Mouse (Mus musculus) myocyte (in vitro differentiated cells): ENCODE data around the gene Brk1. TPM values are rescaled to one million over a fixed set of nuclear protein-coding genes. Genes with fewer than 3 reads are reported as not detected.

Experiments used
- H3K27me3 ChIP-seq: one replicate; pipeline ENCODE4 v1.6.1; 2011; ENCODE audit not compliant: control insufficient read depth, insufficient read depth, insufficient read length
- H3K36me3 ChIP-seq: one replicate; pipeline ENCODE4 v1.6.1; 2011; ENCODE audit not compliant: control insufficient read depth, insufficient read depth
- H3K4me2 ChIP-seq: one replicate; pipeline ENCODE4 v1.6.1; 2011; ENCODE audit warnings: low read depth, control low read depth
- H3K4me3 ChIP-seq: one replicate; pipeline ENCODE4 v1.5.1; 2011; ENCODE audit warnings: mild to moderate bottlenecking, control low read depth, moderate library complexity
- H3K79me2 ChIP-seq: one replicate; pipeline ENCODE4 v1.6.1; 2011; ENCODE audit not compliant: control insufficient read depth, insufficient read depth
- H3ac ChIP-seq: one replicate; pipeline ENCODE4 v1.6.1; 2011; ENCODE audit not compliant: control insufficient read depth, insufficient read length
- CEBPB ChIP-seq: IDR thresholded peaks from 2 replicates; pipeline ENCODE4 v1.6.1; 2011; ENCODE audit warnings: mild to moderate bottlenecking, moderate library complexity; ENCODE audit not compliant: poor library complexity, insufficient read depth, severe bottlenecking
- E2F4 ChIP-seq: IDR thresholded peaks from one replicate; pipeline ENCODE4 v1.6.1; 2011; ENCODE audit warnings: mild to moderate bottlenecking, control low read depth, moderate library complexity; ENCODE audit not compliant: insufficient read depth
- MAX ChIP-seq: IDR thresholded peaks from one replicate; pipeline ENCODE4 v1.6.1; 2011; ENCODE audit warnings: low read depth, mild to moderate bottlenecking, control low read depth
- MYOD1 ChIP-seq, 3 experiments: IDR thresholded peaks; one replicate each; pipeline ENCODE4 v1.6.1; 2011; ENCODE audit warnings: control low read depth in 2 of 3, low read depth in 2 of 3, mild to moderate bottlenecking in 2 of 3, moderate library complexity in 1 of 3; ENCODE audit not compliant: insufficient read length in 2 of 3, control insufficient read depth in 1 of 3
- MYOG ChIP-seq, 3 experiments: IDR thresholded peaks; one replicate each; pipeline ENCODE4 v1.6.1; 2011; ENCODE audit warnings: control low read depth in 2 of 3, low read depth in 2 of 3, mild to moderate bottlenecking in 2 of 3; ENCODE audit not compliant: insufficient read length in 2 of 3, control insufficient read depth in 1 of 3, insufficient read depth in 1 of 3
- POLR2A ChIP-seq: IDR thresholded peaks from one replicate; pipeline ENCODE4 v1.6.1; 2011; ENCODE audit warnings: low read depth, mild to moderate bottlenecking, control low read depth, moderate library complexity; ENCODE audit not compliant: insufficient read length
- POLR2AphosphoS2 ChIP-seq: IDR thresholded peaks from one replicate; pipeline ENCODE4 v1.6.1; 2011; ENCODE audit warnings: low read depth, control low read depth; ENCODE audit not compliant: insufficient read length
- REST ChIP-seq: IDR thresholded peaks from one replicate; pipeline ENCODE4 v1.6.1; 2011; ENCODE audit warnings: mild to moderate bottlenecking, control low read depth, moderate library complexity; ENCODE audit not compliant: insufficient read depth, insufficient read length
- SRF ChIP-seq: IDR thresholded peaks from one replicate; pipeline ENCODE4 v1.6.1; 2011; ENCODE audit warnings: low read depth; ENCODE audit not compliant: control insufficient read depth, insufficient read length
- TCF12 ChIP-seq: IDR thresholded peaks from one replicate; pipeline ENCODE4 v1.6.1; 2011; ENCODE audit warnings: mild to moderate bottlenecking, control low read depth; ENCODE audit not compliant: poor library complexity, insufficient read depth, severe bottlenecking
- TCF3 ChIP-seq: IDR thresholded peaks from one replicate; pipeline ENCODE4 v1.6.1; 2011; ENCODE audit warnings: low read depth, control low read depth; ENCODE audit not compliant: insufficient read length
- USF1 ChIP-seq: IDR thresholded peaks from one replicate; pipeline ENCODE4 v1.6.1; 2011; ENCODE audit warnings: low read depth, mild to moderate bottlenecking, control low read depth, moderate library complexity
- polyA plus RNA-seq: library from polyadenylated mRNA; unstranded; fragments of >200 nt; fragmentation: generic; extraction: Trizol; gene quantifications from one replicate; pipeline ENCODE4 v1.2.1, GENCODE M21; 2012; ENCODE audit warnings: missing spikeins

Brk1 gene
- polyA plus RNA-seq, 1 experiment: 199 TPM

GRCm38 (mm10) chr6:113643967-113644366 is 39.4 kb downstream of the Brk1 start:
- Histone ChIP-seq H3K27me3 (no peaks in the 10 kb centered on the region), H3K4me2 (no peak overlapping the region), H3K36me3 (no peaks in the 10 kb centered on the region), H3K4me3 (no peak overlapping the region), H3ac (no peak overlapping the region), H3K79me2 (peaks cover 4% of the 10 kb centered on the region)
- TF ChIP-seq E2F4: no peak
- no peak for TF ChIP-seq SRF
- no peak for TF ChIP-seq TCF12
- TF ChIP-seq REST: no peak
- TF ChIP-seq POLR2A: no peak
- no peak for TF ChIP-seq MAX

- TF ChIP-seq POLR2A (no peak), REST (no peak), TCF3 (no peak), POLR2AphosphoS2 (no peak), SRF (no peak)
- Histone ChIP-seq H3K36me3 (no peaks in the 10 kb centered on the region), H3K79me2 (no peaks in the 10 kb centered on the region), H3K27me3 (no peaks in the 10 kb centered on the region), H3K4me2 (no peak overlapping the region), H3K4me3 (no peak overlapping the region), H3ac (no peak overlapping the region)
Observed at GRCm38 (mm10) chr6:113644808-113645207, 40.2 kb downstream of the Brk1 start.

GRCm38 (mm10) chr6:113649346-113650196 is 45.0 kb downstream of the Brk1 start:
- Histone ChIP-seq H3K4me3 (no peak overlapping the region), H3K79me2 (no peaks in the 10 kb centered on the region), H3K4me2 (no peak overlapping the region), H3ac (no peak overlapping the region), H3K36me3 (no peaks in the 10 kb centered on the region), H3K27me3 (no peaks in the 10 kb centered on the region)
- TF ChIP-seq POLR2A (no peak), CEBPB (no peak), MYOD1 (IDR thresholded peaks at IDR 0.05; ENCODE audit: control insufficient read depth in 1 of 3, insufficient read length in 2 of 3, low read depth in 2 of 3) (no peak), E2F4 (no peak), MYOG (IDR thresholded peaks at IDR 0.05; ENCODE audit: control insufficient read depth in 1 of 3, insufficient read depth in 1 of 3, insufficient read length in 2 of 3, low read depth in 2 of 3) (no peak), TCF3 (no peak), SRF (no peak), USF1 (no peak), TCF12 (no peak), MAX (no peak), REST (no peak), POLR2AphosphoS2 (no peak)

- Histone ChIP-seq H3K4me2 (no peak overlapping the region), H3ac (no peak overlapping the region), H3K27me3 (no peaks in the 10 kb centered on the region), H3K36me3 (no peaks in the 10 kb centered on the region), H3K79me2 (no peaks in the 10 kb centered on the region), H3K4me3 (no peak overlapping the region)
- TF ChIP-seq MYOG (IDR thresholded peaks at IDR 0.05; ENCODE audit: control insufficient read depth in 1 of 3, insufficient read depth in 1 of 3, insufficient read length in 2 of 3, low read depth in 2 of 3) (no peak), MYOD1 (IDR thresholded peaks at IDR 0.05; ENCODE audit: control insufficient read depth in 1 of 3, insufficient read length in 2 of 3, low read depth in 2 of 3) (no peak), POLR2A (no peak), REST (no peak)
Observed at GRCm38 (mm10) chr6:113650197-113650640, 45.6 kb downstream of the Brk1 start.

- Histone ChIP-seq H3K79me2 (no peaks in the 10 kb centered on the region), H3K4me3 (no peak overlapping the region), H3K27me3 (no peaks in the 10 kb centered on the region), H3K4me2 (no peak overlapping the region), H3ac (no peak overlapping the region), H3K36me3 (no peaks in the 10 kb centered on the region)
- TF ChIP-seq TCF12 (no peak), CEBPB (no peak), MYOG (IDR thresholded peaks at IDR 0.05; ENCODE audit: control insufficient read depth in 1 of 3, insufficient read depth in 1 of 3, insufficient read length in 2 of 3, low read depth in 2 of 3) (no peak), TCF3 (no peak), SRF (no peak), MAX (no peak), USF1 (no peak), E2F4 (no peak), MYOD1 (IDR thresholded peaks at IDR 0.05; ENCODE audit: control insufficient read depth in 1 of 3, insufficient read length in 2 of 3, low read depth in 2 of 3) (no peak), POLR2AphosphoS2 (no peak), REST (no peak), POLR2A (no peak)
Observed at GRCm38 (mm10) chr6:113651626-113652025, 47.1 kb downstream of the Brk1 start.
